Mouse (Mus musculus) limb, embryonic 13.5 days (tissue): Measurements from ENCODE around the gene Hrasls5. TPM values are rescaled to one million over a fixed set of nuclear protein-coding genes. Genes with fewer than 3 reads are reported as not detected.

ENCODE experiments used
- ATAC-seq: fragments of 200-750 bp; cut with Nextera tagmentation; 2 replicates; pipeline ENCODE4 v1.8.0; 2017; ENCODE audit warnings: low read depth, moderate number of reproducible peaks, moderate TSS enrichment; ENCODE audit not compliant: low FRiP score
- H3K27ac ChIP-seq: fragments of 300-500 bp; sonication (generic); 2 replicates; pipeline ENCODE4 v1.5.1; 2015; ENCODE audit warnings: inconsistent platforms, mild to moderate bottlenecking, moderate library complexity
- H3K27me3 ChIP-seq: fragments of 300-500 bp; sonication (generic); 2 replicates; pipeline ENCODE4 v1.6.1; 2015; ENCODE audit warnings: mild to moderate bottlenecking, inconsistent platforms
- H3K36me3 ChIP-seq: fragments of 300-500 bp; sonication (generic); 2 replicates; pipeline ENCODE4 v1.6.1; 2015; ENCODE audit warnings: inconsistent platforms, mild to moderate bottlenecking, moderate library complexity
- H3K4me1 ChIP-seq: fragments of 300-500 bp; sonication (generic); 2 replicates; pipeline ENCODE4 v1.6.1; 2015; ENCODE audit warnings: inconsistent platforms
- H3K4me2 ChIP-seq: fragments of 300-500 bp; sonication (generic); replicated peaks from 2 replicates; pipeline ENCODE4 v1.6.1; 2015; ENCODE audit warnings: inconsistent platforms, mild to moderate bottlenecking, moderate library complexity
- H3K4me3 ChIP-seq: fragments of 300-500 bp; sonication (generic); 2 replicates; pipeline ENCODE4 v1.5.1; 2015; ENCODE audit warnings: moderate library complexity, mild to moderate bottlenecking, inconsistent platforms
- H3K9ac ChIP-seq: fragments of 300-500 bp; sonication (generic); 2 replicates; pipeline ENCODE4 v1.6.1; 2015; ENCODE audit warnings: mild to moderate bottlenecking, inconsistent platforms
- H3K9me3 ChIP-seq: fragments of 300-500 bp; sonication (generic); 2 replicates; pipeline ENCODE4 v1.6.1; 2016; ENCODE audit warnings: inconsistent platforms
- WGBS: fragments of 180-500 bp; shearing (Covaris S2); methylation state at CpG from one replicate; pipeline ENCODE4 v1.1.7; 2015; 5-methylcytosine and 5-hydroxymethylcytosine counted together
- polyA plus RNA-seq: library from polyadenylated mRNA; unstranded; fragments of >200 nt; fragmentation: Nextera tagmentation; extraction: Ambion mirVana; gene quantifications from 2 replicates; pipeline ENCODE4 v1.2.1, GENCODE M21; 2015

Gene Hrasls5
- polyA plus RNA-seq, 1 experiment from 2014 or later, result 0.18 TPM

GRCm38 (mm10) chr19:7585279-7585678, 27.1 kb upstream of the Hrasls5 start:
- Histone ChIP-seq H3K9ac (no peak overlapping the region), H3K27me3 (no peaks in the 10 kb centered on the region), H3K27ac (no peak overlapping the region), H3K4me1 (peaks cover 7% of the 10 kb centered on the region; the same call in 1 of the 2 replicates), H3K36me3 (no peaks in the 10 kb centered on the region), H3K4me3 (no peak overlapping the region), H3K4me2 (no peak overlapping the region), H3K9me3 (0 out of 2 replicates have a peak, but pooled peaks cover 3% of the 10 kb centered on the region)
- 89% methylated on average over 8 of the region's 8 CpGs for WGBS
- no peak for ATAC-seq

GRCm38 (mm10) chr19:7585764-7586163, 26.6 kb upstream of the Hrasls5 start:
- H3K4me1 ChIP-seq, result peaks cover 7% of the 10 kb centered on the region; the same call in 1 of the 2 replicates

DNA sequence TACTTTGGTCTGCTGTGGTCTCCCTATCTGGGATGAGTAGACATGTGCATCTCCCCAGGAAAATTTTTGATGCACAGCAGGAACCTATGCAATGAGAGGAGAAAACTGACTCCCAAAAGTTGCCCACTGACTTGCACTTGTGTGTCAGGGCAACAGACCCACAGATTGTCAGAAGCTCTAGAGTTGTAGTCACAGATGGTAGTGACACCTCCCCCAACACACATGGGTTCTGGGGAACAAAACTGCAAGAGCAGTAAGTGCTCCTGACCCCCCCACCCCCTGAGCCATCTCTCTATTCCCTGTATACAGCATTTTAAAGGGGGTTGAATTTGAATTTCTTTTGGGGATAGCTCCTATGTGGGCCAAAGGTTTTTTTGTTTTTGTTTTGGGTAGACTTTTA, 21.5 kb upstream of the Hrasls5 start:
- H3K27me3 ChIP-seq, result no peaks in the 10 kb centered on the region
- H3K27ac ChIP-seq, result no peak overlapping the region
- 0 out of 2 replicates have a peak, but pooled peaks cover 3% of the 10 kb centered on the region for H3K9me3 ChIP-seq
- ATAC-seq, result no peak
- H3K4me1 ChIP-seq, result no peaks in the 10 kb centered on the region
- H3K9ac ChIP-seq, result no peak overlapping the region
- H3K4me2 ChIP-seq, result no peak overlapping the region
- H3K4me3 ChIP-seq, result no peak overlapping the region
- H3K36me3 ChIP-seq, result no peaks in the 10 kb centered on the region

More at GRCm38 (mm10) chr19:7585764-7586163, 26.6 kb upstream of the Hrasls5 start:
- H3K4me2 ChIP-seq, result no peak overlapping the region
- H3K9ac ChIP-seq, result no peak overlapping the region
- no peaks in the 10 kb centered on the region for H3K27me3 ChIP-seq
- 94% methylated on average over 6 of the region's 6 CpGs for WGBS
- H3K36me3 ChIP-seq, result no peaks in the 10 kb centered on the region
- no peak for ATAC-seq
- 0 out of 2 replicates have a peak, but pooled peaks cover 3% of the 10 kb centered on the region for H3K9me3 ChIP-seq
- H3K4me3 ChIP-seq, result no peak overlapping the region
- H3K27ac ChIP-seq, result no peak overlapping the region

GRCm38 (mm10) chr19:7592018-7592417, 20.3 kb upstream of the Hrasls5 start:
- 0 out of 2 replicates have a peak, but pooled peaks cover 3% of the 10 kb centered on the region for H3K9me3 ChIP-seq
- no peaks in the 10 kb centered on the region for H3K36me3 ChIP-seq
- no peak for ATAC-seq
- no peak overlapping the region for H3K27ac ChIP-seq
- WGBS, result 51% methylated on average over 3 of the region's 3 CpGs
- no peak overlapping the region for H3K9ac ChIP-seq
- no peaks in the 10 kb centered on the region for H3K4me1 ChIP-seq
- no peak overlapping the region for H3K4me2 ChIP-seq
- H3K27me3 ChIP-seq, result no peaks in the 10 kb centered on the region
- H3K4me3 ChIP-seq, result no peak overlapping the region

- Histone ChIP-seq H3K27ac (no peak overlapping the region), H3K4me2 (no peak overlapping the region), H3K9me3 (no peaks in the 10 kb centered on the region), H3K4me3 (no peak overlapping the region), H3K9ac (no peak overlapping the region), H3K4me1 (0 out of 2 replicates have a peak, but pooled peaks cover 5% of the 10 kb centered on the region), H3K36me3 (no peaks in the 10 kb centered on the region), H3K27me3 (no peaks in the 10 kb centered on the region)
- 23% methylated on average over 2 of the region's 2 CpGs for WGBS
- peak; percentile 72; the same call in 1 of the 2 replicates for ATAC-seq
Measured at GRCm38 (mm10) chr19:7595534-7595933, 16.8 kb upstream of the Hrasls5 start.

DNA sequence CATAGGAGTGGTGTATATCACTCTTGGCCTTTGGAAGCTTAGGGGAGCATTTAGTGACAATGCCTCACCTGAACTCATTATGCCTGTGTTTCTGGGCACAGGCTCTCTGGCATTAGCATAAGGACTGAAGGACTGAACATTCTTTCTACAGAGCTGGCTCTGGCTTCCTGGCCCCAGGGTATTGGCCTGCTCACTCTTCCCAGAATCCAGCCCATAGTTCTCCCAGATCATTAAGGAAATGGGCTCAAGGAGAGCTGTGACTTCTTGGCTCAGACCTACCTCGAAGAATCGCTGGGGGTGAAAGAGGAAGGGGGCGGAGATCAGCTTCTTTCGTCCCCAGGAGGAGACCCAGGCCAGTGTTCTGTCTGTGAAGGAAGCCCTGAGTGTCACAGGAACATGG, 13.9 kb upstream of the Hrasls5 start:
- H3K36me3 ChIP-seq, result no peaks in the 10 kb centered on the region
- H3K27ac ChIP-seq, result no peak overlapping the region
- ATAC-seq, result no peak
- H3K27me3 ChIP-seq, result no peaks in the 10 kb centered on the region
- 45% methylated on average over 4 of the region's 4 CpGs for WGBS
- H3K9ac ChIP-seq, result no peak overlapping the region
- no peak overlapping the region for H3K4me3 ChIP-seq
- H3K4me2 ChIP-seq, result no peak overlapping the region
- peaks cover 12% of the 10 kb centered on the region; the same call in 1 of the 2 replicates for H3K4me1 ChIP-seq
- no peaks in the 10 kb centered on the region for H3K9me3 ChIP-seq

- no peak overlapping the region for H3K4me3 ChIP-seq
- H3K27me3 ChIP-seq, result no peaks in the 10 kb centered on the region
- H3K4me2 ChIP-seq, result no peak overlapping the region
- 79% methylated on average over 4 of the region's 4 CpGs for WGBS
- H3K4me1 ChIP-seq, result peaks cover 26% of the 10 kb centered on the region
- no peak overlapping the region for H3K9ac ChIP-seq
- no peak for ATAC-seq
- no peak overlapping the region for H3K27ac ChIP-seq
- no peaks in the 10 kb centered on the region for H3K9me3 ChIP-seq
- no peaks in the 10 kb centered on the region for H3K36me3 ChIP-seq
Measured at GRCm38 (mm10) chr19:7601551-7601950, 10.8 kb upstream of the Hrasls5 start.

GRCm38 (mm10) chr19:7604107-7604506, 8.2 kb upstream of the Hrasls5 start:
- H3K4me2 ChIP-seq, result no peak overlapping the region
- no peak overlapping the region for H3K9ac ChIP-seq
- H3K27me3 ChIP-seq, result no peaks in the 10 kb centered on the region
- ATAC-seq, result no peak
- H3K9me3 ChIP-seq, result no peaks in the 10 kb centered on the region
- H3K4me3 ChIP-seq, result no peak overlapping the region
- no peaks in the 10 kb centered on the region for H3K36me3 ChIP-seq
- 94% methylated on average over 10 of the region's 10 CpGs for WGBS
- peaks cover 38% of the 10 kb centered on the region for H3K4me1 ChIP-seq
- H3K27ac ChIP-seq, result no peak overlapping the region

GRCm38 (mm10) chr19:7605013-7605412, 7.3 kb upstream of the Hrasls5 start:
- Histone ChIP-seq H3K27ac (no peak overlapping the region), H3K4me1 (peaks cover 38% of the 10 kb centered on the region), H3K9ac (no peak overlapping the region), H3K9me3 (no peaks in the 10 kb centered on the region), H3K27me3 (no peaks in the 10 kb centered on the region), H3K36me3 (no peaks in the 10 kb centered on the region), H3K4me2 (no peak overlapping the region), H3K4me3 (no peak overlapping the region)
- ATAC-seq, result no peak

- Histone ChIP-seq H3K9me3 (no peaks in the 10 kb centered on the region), H3K4me2 (peak overlapping the region; percentile 68), H3K27ac (peak overlapping the region; percentile 74), H3K9ac (peak overlapping the region; percentile 40), H3K36me3 (no peaks in the 10 kb centered on the region), H3K4me1 (peaks cover 32% of the 10 kb centered on the region), H3K27me3 (no peaks in the 10 kb centered on the region), H3K4me3 (peak overlapping the region; percentile 36)
- WGBS, result 2% methylated on average over 15 of the region's 15 CpGs
- peak; percentile 84 for ATAC-seq
Measured at GRCm38 (mm10) chr19:7605930-7606783, 6.2 kb upstream of the Hrasls5 start.

- 0 out of 2 replicates have a peak, but pooled peaks cover 6% of the 10 kb centered on the region for H3K27me3 ChIP-seq
- H3K4me3 ChIP-seq, result peak within 1 kb of the TSS; percentile 36
- H3K27ac ChIP-seq, result peak within 1 kb of the TSS; percentile 74
- H3K9ac ChIP-seq, result peak within 1 kb of the TSS; percentile 40
- peak within 1 kb of the TSS; percentile 68 for H3K4me2 ChIP-seq
- peaks cover 36% of the 10 kb centered on the region for H3K4me1 ChIP-seq
- H3K36me3 ChIP-seq, result no peaks in the 10 kb centered on the region
- peak; percentile 16 for ATAC-seq
- no peaks in the 10 kb centered on the region for H3K9me3 ChIP-seq
- 6% methylated on average over 15 of the region's 15 CpGs for WGBS
Measured at GRCm38 (mm10) chr19:7606801-7607689, 5.3 kb upstream of the Hrasls5 start, which contains the start of gene Lgals12. TSS of gene Lgals12 (minus strand) at chr19:7607193.
